Mouse (Mus musculus) hindbrain, postnatal 0 days (tissue): ENCODE measurements at regions not wholly inside any gene's neighbourhood (a gene's known extent, or its start where the extent isn't known, plus 50 kb on each side); places are given as distances from the start of the nearest gene placed in this dataset.
A peak's percentile ranks its signal among the peaks of the same experiment; 100 is the strongest.

Experiments
- ATAC-seq: fragments of 200-750 bp; cut with Nextera tagmentation; 2 replicates; pipeline ENCODE4 v1.8.0; 2017; ENCODE audit warnings: mild to moderate bottlenecking, moderate TSS enrichment, moderate library complexity
- DNase-seq: peaks from one replicate; pipeline ENCODE4 v3.0.0-alpha.2; 2015; ENCODE audit warnings: low spot score
- H3K27ac ChIP-seq: fragments of 300-500 bp; sonication (generic); 2 replicates; pipeline ENCODE4 v1.5.1; 2014; ENCODE audit warnings: mild to moderate bottlenecking
- H3K27me3 ChIP-seq: fragments of 300-500 bp; sonication (generic); 2 replicates; pipeline ENCODE4 v1.6.1; 2014; ENCODE audit warnings: low read length, mixed read lengths; ENCODE audit not compliant: insufficient read depth
- H3K36me3 ChIP-seq: fragments of 300-500 bp; sonication (generic); 2 replicates; pipeline ENCODE4 v1.6.1; 2014; ENCODE audit warnings: low read length, mixed read lengths; ENCODE audit not compliant: insufficient read depth
- H3K4me1 ChIP-seq: fragments of 300-500 bp; sonication (generic); 2 replicates; pipeline ENCODE4 v1.6.1; 2014; ENCODE audit warnings: antibody characterized with exemption, low read length, mixed read lengths; ENCODE audit not compliant: insufficient read depth
- H3K4me2 ChIP-seq: fragments of 300-500 bp; sonication (generic); 2 replicates; pipeline ENCODE4 v1.6.1; 2014; ENCODE audit warnings: low read depth, mild to moderate bottlenecking, low read length, moderate library complexity, mixed read lengths
- H3K4me3 ChIP-seq: fragments of 300-500 bp; sonication (generic); 2 replicates; pipeline ENCODE4 v1.5.1; 2014; ENCODE audit warnings: low read length
- H3K9ac ChIP-seq: fragments of 300-500 bp; sonication (generic); replicated peaks from 2 replicates; pipeline ENCODE4 v1.6.1; 2014; ENCODE audit warnings: mild to moderate bottlenecking, low read length, moderate library complexity, mixed read lengths
- H3K9me3 ChIP-seq: fragments of 300-500 bp; sonication (generic); 2 replicates; pipeline ENCODE4 v1.6.1; 2016; ENCODE audit warnings: low read length, mixed read lengths
- CTCF ChIP-seq: IDR thresholded peaks from 2 replicates; pipeline ENCODE4 v1.5.1; 2016; ENCODE audit warnings: antibody characterized with exemption, control low read depth, low read depth
- WGBS: fragments of 180-500 bp; shearing (Covaris S2); extraction: QIAGEN DNeasy Blood & Tissue Kit; methylation state at CpG from one replicate; pipeline ENCODE4 v1.1.7; 2014; 5-methylcytosine and 5-hydroxymethylcytosine counted together

DNA sequence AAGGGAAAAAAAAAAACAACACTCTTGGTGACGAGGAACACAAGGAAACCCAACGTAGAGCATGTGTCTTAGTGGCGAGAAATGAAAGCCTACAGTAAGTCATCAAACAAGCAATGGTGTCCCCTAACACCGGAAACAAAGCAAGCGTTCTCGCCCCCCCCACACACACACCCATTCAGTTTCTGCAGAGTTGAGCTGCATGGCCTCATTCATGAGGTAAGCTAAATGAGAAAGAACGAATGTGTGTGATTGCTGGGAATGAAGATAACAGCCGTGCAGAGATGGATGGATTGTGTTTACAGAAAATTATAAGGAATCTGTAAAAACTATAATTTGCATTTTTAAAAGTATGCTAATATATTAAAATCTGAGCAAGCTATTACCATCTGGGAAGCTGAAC is 248.3 kb upstream of the Pmfbp1 start:
- 46% methylated on average over 8 of the region's 8 CpGs for WGBS
- no peak overlapping the region for H3K27ac ChIP-seq

DNA sequence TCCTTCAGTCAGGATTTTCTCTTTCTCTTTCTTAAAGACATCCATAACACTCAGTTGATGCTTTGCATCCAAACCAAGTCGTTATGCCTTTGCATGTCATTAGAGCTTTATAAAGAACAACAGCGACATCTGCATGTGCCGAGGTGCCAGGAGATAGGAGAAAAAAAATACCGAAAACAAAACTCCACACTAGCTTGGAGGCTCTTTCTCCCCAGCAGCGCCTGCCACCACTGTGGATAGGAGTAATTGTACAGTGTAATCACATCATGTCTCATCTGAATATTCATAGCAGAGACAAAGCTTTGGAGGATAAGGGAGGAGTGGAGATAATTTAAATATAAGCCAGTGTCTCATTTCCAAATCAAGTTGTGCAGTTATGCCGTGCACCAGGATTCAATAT is 246.0 kb upstream of the Pmfbp1 start:
- Histone ChIP-seq H3K4me3 (peak overlapping the region; percentile 43), H3K27ac (peak overlapping the region; percentile 87), H3K9me3 (no peaks in the 10 kb centered on the region), H3K4me1 (peaks cover 6% of the 10 kb centered on the region; the same call in 1 of the 2 replicates), H3K9ac (peak overlapping the region; percentile 62), H3K27me3 (no peaks in the 10 kb centered on the region), H3K36me3 (no peaks in the 10 kb centered on the region), H3K4me2 (peak overlapping the region; percentile 51)
- peak; percentile 55; the same call in 1 of the 2 replicates for ATAC-seq
- DNase-seq = peak; percentile 84
- WGBS = 22% methylated on average over 6 of the region's 6 CpGs
- peak; percentile 67 for TF ChIP-seq CTCF

More for the DNA sequence above, 248.3 kb upstream of the Pmfbp1 start:
- peak overlapping the region; percentile 43 for H3K4me3 ChIP-seq
- no peaks in the 10 kb centered on the region for H3K27me3 ChIP-seq
- no peaks in the 10 kb centered on the region for H3K9me3 ChIP-seq
- no peak for TF ChIP-seq CTCF
- DNase-seq (peak; percentile 30), ATAC-seq (no peak)
- no peaks in the 10 kb centered on the region for H3K4me1 ChIP-seq
- H3K36me3 ChIP-seq = no peaks in the 10 kb centered on the region
- H3K9ac ChIP-seq = no peak overlapping the region
- H3K4me2 ChIP-seq = peak overlapping the region; percentile 51

DNA sequence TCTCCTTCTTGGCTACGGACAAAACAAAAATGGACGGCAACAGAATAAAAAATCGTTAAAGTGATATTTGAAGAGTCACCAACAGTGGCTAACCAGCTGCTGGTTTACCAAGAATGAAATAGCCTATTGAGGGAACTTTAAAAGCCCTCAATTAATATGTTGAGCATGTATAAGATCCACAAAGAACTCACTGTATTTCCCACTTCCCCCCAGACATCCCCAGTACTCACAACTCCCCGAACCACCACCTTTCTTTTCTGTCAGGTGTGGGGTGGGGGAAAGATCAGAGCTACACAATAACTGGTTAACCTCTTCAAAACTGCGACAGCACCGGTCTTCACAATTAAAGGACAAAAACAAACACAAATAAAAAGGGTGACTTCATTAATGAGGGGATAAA is 245.5 kb upstream of the Pmfbp1 start:
- Histone ChIP-seq H3K27me3 (no peaks in the 10 kb centered on the region), H3K9ac (peak overlapping the region; percentile 62), H3K4me1 (peaks cover 6% of the 10 kb centered on the region; the same call in 1 of the 2 replicates), H3K9me3 (no peaks in the 10 kb centered on the region), H3K27ac (peak overlapping the region; percentile 87), H3K4me2 (peak overlapping the region; percentile 51), H3K4me3 (peak overlapping the region; percentile 43), H3K36me3 (no peaks in the 10 kb centered on the region)
- WGBS = 26% methylated on average over 6 of the region's 6 CpGs
- ATAC-seq (no peak), DNase-seq (peak; percentile 49)
- TF ChIP-seq CTCF = no peak

DNA sequence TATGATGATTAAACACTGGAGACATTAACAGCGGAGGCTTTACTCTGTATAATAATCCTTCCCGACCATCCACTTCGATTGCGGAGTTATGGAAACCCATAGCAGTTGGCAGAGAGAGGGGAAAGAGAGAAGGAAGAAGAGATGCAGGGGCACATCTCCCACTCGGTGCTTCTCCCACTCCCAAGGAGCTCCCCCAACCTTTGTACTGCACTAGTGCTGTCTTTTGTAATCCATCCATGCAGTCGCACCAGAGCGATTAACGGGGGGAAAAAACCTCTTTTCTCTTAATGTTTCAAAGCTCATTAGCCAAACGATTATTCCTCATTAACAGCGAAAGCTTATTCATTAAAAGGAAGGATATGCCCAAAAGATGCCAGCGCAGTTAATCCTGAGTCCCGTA is 244.6 kb upstream of the Pmfbp1 start:
- H3K36me3 ChIP-seq = no peaks in the 10 kb centered on the region
- peak overlapping the region; percentile 87 for H3K27ac ChIP-seq
- ATAC-seq = no peak
- peak overlapping the region; percentile 43 for H3K4me3 ChIP-seq
- peak; percentile 39 for DNase-seq
- H3K9ac ChIP-seq = peak overlapping the region; percentile 62
- peak overlapping the region; percentile 51 for H3K4me2 ChIP-seq
- no peak for TF ChIP-seq CTCF
- no peaks in the 10 kb centered on the region for H3K9me3 ChIP-seq
- 19% methylated on average over 12 of the region's 12 CpGs for WGBS
- H3K4me1 ChIP-seq = peaks cover 6% of the 10 kb centered on the region; the same call in 1 of the 2 replicates
- H3K27me3 ChIP-seq = no peaks in the 10 kb centered on the region

DNA sequence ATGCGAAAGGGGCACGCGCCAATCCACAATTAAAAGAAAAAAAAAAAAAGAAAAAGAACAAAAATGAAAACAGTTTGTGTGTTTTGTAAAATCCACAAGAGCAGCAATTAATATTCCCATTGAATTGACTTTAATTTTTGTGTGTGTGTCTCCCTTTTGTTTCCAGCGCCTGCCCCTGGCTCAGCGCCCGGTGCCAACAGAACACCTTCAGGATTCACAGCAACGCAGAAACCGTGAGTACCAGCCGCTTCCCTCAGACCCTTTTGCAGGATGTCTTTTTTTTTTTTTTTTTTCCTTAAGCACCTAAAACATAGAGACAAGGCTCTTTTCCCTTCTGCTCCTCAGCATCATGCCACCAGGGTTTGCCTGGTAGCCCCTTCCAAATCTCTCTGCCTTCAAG is 244.1 kb upstream of the Pmfbp1 start:
- H3K27ac ChIP-seq = peak overlapping the region; percentile 87
- ATAC-seq = no peak

DNA sequence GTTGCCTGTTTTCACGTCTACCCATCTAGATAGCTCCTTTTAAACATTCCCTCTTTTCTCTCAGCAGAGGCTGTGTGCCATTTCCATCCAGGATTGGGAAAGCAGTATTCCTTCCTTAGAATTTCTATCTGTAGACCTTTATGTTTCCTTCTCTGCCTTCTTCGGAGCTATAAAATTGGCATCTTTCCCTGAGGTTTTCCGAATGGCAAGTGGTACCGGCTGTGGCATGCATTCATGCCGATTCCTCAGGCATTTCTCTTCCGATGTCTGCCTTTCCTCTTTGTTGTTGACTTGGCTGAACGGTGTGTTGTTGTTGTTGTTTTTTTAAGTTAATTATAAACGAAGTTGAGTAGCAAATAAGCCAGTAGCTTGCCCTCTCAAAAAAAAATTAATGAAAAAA is 243.3 kb upstream of the Pmfbp1 start:
- Histone ChIP-seq H3K9ac (peak overlapping the region; percentile 62), H3K27ac (peak overlapping the region; percentile 87), H3K27me3 (no peaks in the 10 kb centered on the region), H3K4me3 (peak overlapping the region; percentile 43), H3K4me1 (peaks cover 6% of the 10 kb centered on the region; the same call in 1 of the 2 replicates), H3K4me2 (peak overlapping the region; percentile 51), H3K36me3 (no peaks in the 10 kb centered on the region), H3K9me3 (no peaks in the 10 kb centered on the region)
- 21% methylated on average over 8 of the region's 8 CpGs for WGBS
- TF ChIP-seq CTCF = no peak
- ATAC-seq (no peak), DNase-seq (peak; percentile 54)

More for the DNA sequence above, 244.1 kb upstream of the Pmfbp1 start:
- no peaks in the 10 kb centered on the region for H3K36me3 ChIP-seq
- H3K4me1 ChIP-seq = peaks cover 6% of the 10 kb centered on the region; the same call in 1 of the 2 replicates
- peak overlapping the region; percentile 62 for H3K9ac ChIP-seq
- peak; percentile 63 for DNase-seq
- peak overlapping the region; percentile 43 for H3K4me3 ChIP-seq
- H3K4me2 ChIP-seq = peak overlapping the region; percentile 51
- 20% methylated on average over 9 of the region's 9 CpGs for WGBS
- TF ChIP-seq CTCF = no peak
- H3K27me3 ChIP-seq = no peaks in the 10 kb centered on the region
- no peaks in the 10 kb centered on the region for H3K9me3 ChIP-seq

DNA sequence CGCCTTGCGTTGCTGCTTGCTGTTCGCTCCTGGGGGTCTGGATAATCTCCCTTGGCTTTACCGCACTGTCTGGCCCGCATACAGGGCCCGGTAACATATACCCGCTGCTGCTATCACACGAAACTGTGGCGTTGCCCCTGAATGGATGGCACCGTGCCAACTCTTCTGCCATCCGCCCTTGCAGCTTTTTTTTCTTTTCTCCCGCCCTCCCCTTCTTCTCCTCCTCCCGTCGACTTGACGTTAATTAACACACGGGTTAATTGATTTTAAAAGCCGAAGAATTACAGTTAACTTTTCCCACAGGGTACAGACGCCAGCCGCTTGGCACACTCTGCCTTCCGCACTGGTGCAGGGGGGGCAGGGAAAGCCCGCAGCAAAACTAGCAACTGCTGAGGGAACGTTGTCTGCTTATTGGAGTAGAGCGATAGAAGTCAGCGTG is 242.4 kb upstream of the Pmfbp1 start:
- no peak for TF ChIP-seq CTCF
- Histone ChIP-seq H3K36me3 (no peaks in the 10 kb centered on the region), H3K27me3 (no peaks in the 10 kb centered on the region), H3K27ac (peak overlapping the region; percentile 87), H3K9ac (peak overlapping the region; percentile 62), H3K4me3 (peak overlapping the region; percentile 43), H3K4me1 (peaks cover 6% of the 10 kb centered on the region; the same call in 1 of the 2 replicates), H3K4me2 (peak overlapping the region; percentile 51), H3K9me3 (no peaks in the 10 kb centered on the region)
- 22% methylated on average over 24 of the region's 24 CpGs for WGBS
- DNase-seq (peak; percentile 92), ATAC-seq (peak; percentile 89)
